Mouse (Mus musculus) gastrocnemius, adult 2 months (tissue): ENCODE results near the gene Camta2. TPM values are rescaled to one million over a fixed set of nuclear protein-coding genes. Genes with fewer than 3 reads are reported as not detected.
A peak's percentile ranks its signal among the peaks of the same experiment; 100 is the strongest.

ENCODE experiments used
- DNase-seq: peaks from one replicate; pipeline ENCODE4 v3.0.0; 2022
- H3K27ac ChIP-seq: fragments of 200-600 bp; 2 replicates; pipeline ENCODE4 v1.8.1; 2022; ENCODE audit warnings: mild to moderate bottlenecking
- H3K4me3 ChIP-seq: fragments of 200-600 bp; 2 replicates; pipeline ENCODE4 v1.8.1; 2022; ENCODE audit warnings: mild to moderate bottlenecking, moderate library complexity
- CTCF ChIP-seq: fragments of 200-600 bp; IDR thresholded peaks from 2 replicates; pipeline ENCODE4 v1.8.1; 2022; ENCODE audit warnings: antibody characterized with exemption, mild to moderate bottlenecking, moderate library complexity
- intact Hi-C: fragments of 180-260 bp; cut with DNase I; formaldehyde crosslinking; loops from one replicate; pipeline ENCODE4 v1.15.1; 2025
- total RNA-seq, 2 experiments: library from RNA; stranded (reverse); gene quantifications; 2 replicates each; pipeline ENCODE4 v1.2.3; 2021

Gene Camta2
- total RNA-seq, 2 experiments from 2014 or later, result 39.6 to 44.9 TPM

DNA sequence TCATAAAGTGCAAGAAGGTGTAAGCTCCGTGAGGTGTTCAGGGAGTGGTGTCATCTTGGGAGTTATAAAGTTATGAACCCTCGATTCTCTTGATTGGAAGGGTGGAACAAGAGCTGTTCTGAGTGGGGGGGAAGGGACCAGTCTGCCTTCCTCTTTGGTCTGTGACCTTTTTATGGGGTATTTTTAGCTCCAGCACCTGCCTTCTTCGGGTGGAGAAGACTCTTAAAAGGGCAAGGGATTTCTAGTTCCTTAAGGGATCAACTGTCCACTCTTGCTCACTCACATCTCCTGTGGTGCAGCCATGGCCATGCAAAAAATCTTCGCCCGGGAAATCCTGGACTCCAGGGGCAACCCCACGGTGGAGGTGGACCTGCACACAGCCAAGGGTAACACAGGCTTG is 30.3 kb downstream of the Camta2 start:
- TF ChIP-seq CTCF, result no peak
- peak; percentile 58 for DNase-seq
- intact Hi-C loops, result no loop called here
- Histone ChIP-seq H3K4me3 (peak overlapping the region; percentile 94), H3K27ac (peak overlapping the region; percentile 92)

DNA sequence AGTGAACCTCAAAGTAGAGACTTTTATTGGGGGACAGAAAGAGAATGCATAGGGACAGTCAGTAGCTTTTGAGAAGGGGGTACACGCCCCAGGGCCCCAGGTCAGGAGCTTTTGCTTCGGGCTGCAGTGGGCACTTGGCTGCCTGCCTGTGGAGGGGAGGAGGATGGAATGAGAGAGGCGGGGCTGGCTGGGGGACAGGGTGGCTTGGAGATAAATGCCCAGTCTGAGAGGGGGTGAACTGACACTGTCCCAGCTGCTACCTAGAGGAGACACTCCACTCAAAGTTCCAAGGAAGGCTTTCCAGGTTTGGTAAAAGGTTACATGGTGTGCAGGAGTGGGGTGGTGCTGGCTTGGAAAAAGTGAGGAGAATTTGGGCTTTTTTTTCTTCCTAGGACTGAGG is 30.9 kb downstream of the Camta2 start, which contains the start of gene Eno3:
TSS of gene Eno3 (plus strand) at position 239 of the 400 bp plus-strand sequence.
- peak within 1 kb of the TSS; percentile 94 for H3K4me3 ChIP-seq
- peak; percentile 92 for DNase-seq
- no peak for TF ChIP-seq CTCF
- intact Hi-C loops, result no loop called here
- peak within 1 kb of the TSS; percentile 92 for H3K27ac ChIP-seq

GRCm38 (mm10) chr11:70656456-70656927 is 31.4 kb downstream of the Camta2 start:
- peak; percentile 95 for DNase-seq
- peak overlapping the region; percentile 92 for H3K27ac ChIP-seq
- intact Hi-C loops, result no loop called here
- no peak for TF ChIP-seq CTCF
- peak overlapping the region; percentile 94 for H3K4me3 ChIP-seq

DNA sequence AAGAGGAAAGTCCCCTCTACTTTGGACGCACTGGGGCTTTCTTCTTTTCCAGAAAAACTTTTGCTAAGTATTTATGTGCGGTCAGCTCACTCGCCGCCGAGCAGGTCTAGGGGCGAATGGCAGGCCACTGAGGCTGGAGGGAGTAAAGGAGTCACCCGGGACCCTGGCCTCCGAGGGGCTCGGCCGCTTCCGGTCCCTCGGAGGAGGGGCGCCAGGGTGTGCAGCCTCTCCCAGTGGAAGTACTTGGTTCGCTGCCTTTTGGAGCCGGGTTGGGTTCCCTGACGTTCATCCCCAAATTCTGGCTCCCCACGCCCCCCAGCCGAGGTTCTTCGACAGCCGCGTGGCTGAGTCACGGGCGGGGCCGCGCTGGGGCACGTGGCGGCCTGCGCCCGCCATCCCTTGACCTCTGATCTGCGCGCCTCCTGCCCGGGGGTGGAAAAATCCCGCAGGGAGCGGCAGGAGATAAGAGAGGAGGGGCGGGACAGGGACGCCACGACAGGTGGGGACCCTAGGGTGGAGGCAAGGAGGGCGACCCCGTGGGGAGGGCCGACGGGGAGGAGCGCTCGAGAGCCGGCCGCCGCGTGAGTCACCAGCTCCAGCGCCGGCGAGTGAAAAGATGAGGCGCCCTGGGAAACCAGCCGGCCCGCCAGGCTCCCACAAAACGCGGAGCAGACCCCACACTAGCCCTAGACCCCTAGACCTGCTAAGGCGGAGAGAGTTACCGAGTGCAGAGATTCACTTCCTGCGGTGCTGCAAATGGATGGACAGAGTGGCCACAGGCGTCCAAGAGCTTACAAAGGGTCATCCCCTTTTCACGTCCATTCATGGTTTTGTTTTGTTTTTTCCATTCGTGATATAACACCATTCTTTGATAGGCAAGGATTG is 32.1 kb downstream of the Camta2 start:
- TF ChIP-seq CTCF, result no peak
- H3K4me3 ChIP-seq, result peak overlapping the region; percentile 94
- intact Hi-C loops, result loop anchor here (2.0 kb wide), 2 partner anchors 13 to 45 kb away; partner anchors contain the start of genes Inca1, Kif1c and Spag7
- peak; percentile 85 for DNase-seq
- peak overlapping the region; percentile 92 for H3K27ac ChIP-seq

- Histone ChIP-seq H3K27ac (peak overlapping the region; percentile 92), H3K4me3 (peak overlapping the region; percentile 94)
- TF ChIP-seq CTCF, result no peak
- DNase-seq, result peak; percentile 93
- intact Hi-C loops, result loop anchor here (1.0 to 2.0 kb wide), 3 partner anchors 14 to 46 kb away; partner anchors contain the start of genes Camta2, Inca1, Kif1c and Spag7
Observed at GRCm38 (mm10) chr11:70654923-70655570, 32.9 kb downstream of the Camta2 start.

- peak; percentile 88 for DNase-seq
- TF ChIP-seq CTCF, result no peak
- peak within 1 kb of the TSS; percentile 92 for H3K27ac ChIP-seq
- intact Hi-C loops, result loop anchor here (1.0 to 2.0 kb wide), 3 partner anchors 14 to 46 kb away; partner anchors contain the start of genes Camta2, Inca1, Kif1c and Spag7
- H3K4me3 ChIP-seq, result peak within 1 kb of the TSS; percentile 94
Observed at GRCm38 (mm10) chr11:70654198-70654922, 33.5 kb downstream of the Camta2 start, which contains the start of gene Pfn1. TSS of gene Pfn1 (minus strand) at chr11:70654644.

GRCm38 (mm10) chr11:70653345-70654197 is 34.3 kb downstream of the Camta2 start:
- no peak for TF ChIP-seq CTCF
- Histone ChIP-seq H3K4me3 (peak overlapping the region; percentile 94), H3K27ac (peak overlapping the region; percentile 92)
- intact Hi-C loops, result loop anchor here (1.0 to 2.0 kb wide), 3 partner anchors 15 to 47 kb away; partner anchors contain the start of genes Camta2, Inca1, Kif1c and Spag7
- peak; percentile 80 for DNase-seq

DNA sequence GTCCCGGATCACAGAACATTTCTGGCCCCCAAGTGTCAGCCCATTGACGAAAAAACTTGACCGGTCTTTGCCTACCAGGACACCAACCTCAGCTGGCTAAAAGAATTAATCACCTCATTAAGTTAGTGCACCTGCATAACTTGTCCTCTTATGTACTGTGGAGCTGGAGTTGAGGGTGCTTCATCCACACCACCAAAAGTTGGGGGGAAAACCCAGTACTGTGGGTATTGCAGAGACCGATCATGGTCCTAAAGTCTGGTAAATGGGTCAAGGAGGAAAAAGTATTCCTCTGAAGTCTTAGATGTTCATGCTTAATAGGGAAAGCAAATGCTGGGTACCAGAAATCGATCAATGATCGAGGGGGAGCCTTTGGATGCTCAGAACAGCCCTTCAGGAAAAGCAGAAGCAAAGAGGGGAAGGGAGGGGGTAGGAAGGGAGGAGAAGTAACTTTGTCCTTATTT is 35.0 kb downstream of the Camta2 start:
- TF ChIP-seq CTCF, result no peak
- DNase-seq, result no peak
- intact Hi-C loops, result no loop called here

DNA sequence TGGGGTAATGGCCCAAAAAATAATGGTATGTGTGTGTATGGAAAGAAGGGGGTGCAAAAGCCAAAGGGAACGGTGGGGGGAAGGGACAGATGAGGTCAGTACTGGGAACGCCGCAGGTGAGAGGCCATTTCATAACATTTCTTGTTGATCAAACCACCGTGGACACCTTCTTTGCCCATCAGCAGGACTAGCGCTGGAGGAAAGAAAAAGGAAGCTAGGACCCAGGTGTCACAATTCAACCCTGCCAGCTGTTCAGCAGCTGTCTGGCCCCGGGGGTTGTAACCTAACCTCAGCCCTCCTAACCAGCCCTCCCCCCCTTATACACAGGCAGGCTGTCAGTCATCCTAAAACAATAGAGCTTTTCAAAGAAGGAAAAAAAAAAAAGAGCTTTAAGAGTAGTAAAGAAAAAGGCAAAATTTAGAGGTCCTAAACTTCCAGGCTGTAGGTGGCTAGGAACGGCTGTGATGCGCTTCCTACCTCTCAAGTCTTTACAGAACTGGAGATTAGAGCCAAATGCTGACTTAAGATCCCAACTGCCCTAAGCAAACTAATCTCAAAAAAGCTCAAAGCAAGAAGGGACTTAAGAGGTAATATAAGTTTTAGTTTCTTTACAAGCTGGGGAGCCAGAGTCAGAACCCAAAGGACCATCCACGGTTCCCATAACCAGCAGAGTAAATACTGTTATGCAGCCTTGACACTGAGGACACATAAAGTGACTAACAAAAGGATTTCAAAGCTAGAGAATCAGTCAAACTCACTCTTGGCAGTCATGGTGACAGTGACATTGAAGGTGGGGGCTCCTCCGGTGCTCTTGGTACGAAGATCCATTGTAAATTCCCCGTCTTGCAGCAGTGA is 35.6 kb downstream of the Camta2 start:
- TF ChIP-seq CTCF, result no peak
- Histone ChIP-seq H3K4me3 (peak overlapping the region; percentile 94), H3K27ac (peak overlapping the region; percentile 92)
- no peak for DNase-seq
- intact Hi-C loops, result no loop called here

More for the DNA sequence above, 35.0 kb downstream of the Camta2 start:
- H3K27ac ChIP-seq, result peak overlapping the region; percentile 92
- peak overlapping the region; percentile 94 for H3K4me3 ChIP-seq

DNA sequence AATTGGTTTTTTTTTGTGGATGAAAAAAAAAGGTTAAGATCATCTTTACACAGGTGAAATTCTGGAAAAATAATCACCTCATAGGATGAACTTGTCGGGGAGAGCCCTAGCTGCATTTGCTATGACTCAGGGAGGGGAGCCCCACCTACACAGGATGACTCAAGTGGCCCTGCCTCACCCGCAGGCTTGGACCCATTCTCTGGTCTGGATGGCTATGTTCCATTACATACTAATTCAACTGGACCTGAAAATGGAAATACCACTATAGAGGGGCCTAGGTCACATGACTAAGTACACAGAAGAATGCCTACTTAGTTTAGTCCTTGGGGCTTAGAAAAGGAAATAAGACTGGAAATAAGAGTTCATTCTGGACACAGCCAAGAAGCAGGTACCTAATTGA is 36.5 kb downstream of the Camta2 start:
- intact Hi-C loops, result no loop called here

More for the DNA sequence above, 36.5 kb downstream of the Camta2 start:
- DNase-seq, result no peak
- peak overlapping the region; percentile 92 for H3K27ac ChIP-seq
- TF ChIP-seq CTCF, result no peak
- peak overlapping the region; percentile 94 for H3K4me3 ChIP-seq
